In the genomic region with DNA sequence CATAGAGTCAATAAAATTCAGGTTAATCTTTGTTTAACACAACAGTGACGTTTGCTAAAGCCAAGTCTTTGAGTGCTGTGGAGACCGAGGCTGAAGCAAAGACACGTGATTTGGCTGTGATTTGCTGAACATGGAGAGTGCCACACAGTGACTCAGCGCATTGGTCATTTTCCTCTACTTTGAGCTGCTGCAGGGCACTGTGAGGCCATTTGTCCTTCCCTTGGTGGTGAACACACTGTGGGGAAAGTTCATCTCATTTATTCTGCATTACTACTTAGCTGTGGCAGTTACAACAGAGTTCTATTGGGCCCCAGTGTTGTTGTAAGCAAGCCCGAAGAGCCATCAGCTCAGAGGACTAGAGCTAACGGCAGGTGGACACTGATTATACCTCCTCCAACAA, we compare ENCODE assay signal across 21 mouse cellular contexts.
DNase-seq lines count a peak whose midpoint lies in the region; ATAC-seq and TF ChIP-seq lines count a peak whose summit lies in the region.
"Had no signal": no experiment of that assay in that cellular context is flagged by ENCODE, and none has a peak within 500 bp of the region (broad histone marks: within the 10 kb centered on the region; RNA-seq: fewer than 3 reads in every experiment).

No protein-coding gene starts in this region.

- no peak overlapping the region for H3ac ChIP-seq in myocyte (ENCODE audit: control insufficient read depth, insufficient read length)

- TF ChIP-seq CTCF in intestine, postnatal 0 days (IDR thresholded peaks at IDR 0.05; ENCODE audit: low read depth): no peak

- H3K9me3 ChIP-seq in intestine, postnatal 0 days (ENCODE audit: control insufficient read depth): no peaks in the 10 kb centered on the region
- H3K9me3 ChIP-seq in intestine, embryonic 16.5 days (ENCODE audit: control insufficient read depth, low read length): no peaks in the 10 kb centered on the region
- H3K9me3 ChIP-seq: hindbrain, embryonic 10.5 days had no signal

- H3K27ac ChIP-seq in intestine, postnatal 0 days (ENCODE audit: low read depth, low read length): no peak overlapping the region
- no peak overlapping the region for H3K27ac ChIP-seq in intestine, embryonic 16.5 days (ENCODE audit: low read length)
- H3K27ac ChIP-seq: hindbrain, embryonic 10.5 days; hindbrain, postnatal 0 days; kidney, postnatal 0 days had no signal

- H3K36me3 ChIP-seq in intestine, postnatal 0 days (ENCODE audit: control insufficient read depth, insufficient read depth): no peaks in the 10 kb centered on the region
- no peaks in the 10 kb centered on the region for H3K36me3 ChIP-seq in intestine, embryonic 16.5 days (ENCODE audit: control insufficient read depth, insufficient read depth, low read length)
- H3K36me3 ChIP-seq in myocyte (ENCODE audit: control insufficient read depth, insufficient read depth): no peaks in the 10 kb centered on the region
- H3K36me3 ChIP-seq: hindbrain, embryonic 10.5 days had no signal

- H3K79me2 ChIP-seq in myocyte (ENCODE audit: control insufficient read depth, insufficient read depth): no peaks in the 10 kb centered on the region

- H3K27me3 ChIP-seq in intestine, postnatal 0 days (replicated peaks; ENCODE audit: control insufficient read depth, insufficient read depth, low read length): no peaks in the 10 kb centered on the region
- H3K27me3 ChIP-seq in intestine, embryonic 16.5 days (replicated peaks; ENCODE audit: control insufficient read depth, insufficient read depth, low read length): no peaks in the 10 kb centered on the region
- H3K27me3 ChIP-seq in myocyte (ENCODE audit: control insufficient read depth, insufficient read depth, insufficient read length): no peaks in the 10 kb centered on the region
- H3K27me3 ChIP-seq: Patski had no signal

- no peak overlapping the region for H3K4me2 ChIP-seq in intestine, postnatal 0 days (replicated peaks; ENCODE audit: low read depth)
- H3K4me2 ChIP-seq in intestine, embryonic 16.5 days (ENCODE audit: low read depth, low read length): no peak overlapping the region
- no peak overlapping the region for H3K4me2 ChIP-seq in myocyte (ENCODE audit: low read depth)

- DNase-seq in 416B (ENCODE audit: low read depth): peak; percentile 41
- DNase-seq in adrenal gland, adult 2 months: peak; percentile 76
- DNase-seq in frontal cortex, adult 2 months (ENCODE audit: extremely low spot score in 1 of 2, low spot score in 1 of 2): no peak
- DNase-seq in urinary bladder, postnatal 25 days (ENCODE audit: low spot score): no peak
- DNase-seq: gastrocnemius, postnatal 36 days; kidney, adult 18-20 months; left cerebral cortex, postnatal 4 days; liver; lung, postnatal 10 days; right cerebral cortex, postnatal 4 days; thymus, postnatal 14 days had no signal

- no peak overlapping the region for H3K4me3 ChIP-seq in intestine, postnatal 0 days (ENCODE audit: low read depth, low read length)
- H3K4me3 ChIP-seq in intestine, embryonic 16.5 days (ENCODE audit: low read length): no peak overlapping the region
- no peak overlapping the region for H3K4me3 ChIP-seq in myocyte
- H3K4me3 ChIP-seq: hindbrain, embryonic 10.5 days; left cerebral cortex, adult 2 months had no signal

- H3K9ac ChIP-seq in intestine, postnatal 0 days (ENCODE audit: low read depth, low read length): no peak overlapping the region
- H3K9ac ChIP-seq in intestine, embryonic 16.5 days (ENCODE audit: low read depth, low read length): no peak overlapping the region

- WGBS in intestine, postnatal 0 days: 59% methylated on average over 6 of the region's 6 CpGs
- WGBS in intestine, embryonic 16.5 days: 73% methylated on average over 6 of the region's 6 CpGs

- TF ChIP-seq POLR2A in myocyte (IDR thresholded peaks at IDR 0.05; ENCODE audit: insufficient read length, low read depth): no peak

- ATAC-seq in intestine, postnatal 0 days: peak; percentile 43; the same call in 1 of the 2 replicates
- no peak for ATAC-seq in intestine, embryonic 16.5 days
- ATAC-seq: activated CD4-positive, CD25-positive, alpha-beta regulatory T cell, adult 4 months; forebrain, embryonic 14.5 days; hindbrain, postnatal 0 days; Patski had no signal

- no peaks in the 10 kb centered on the region for H3K4me1 ChIP-seq in intestine, postnatal 0 days (replicated peaks; ENCODE audit: control insufficient read depth, insufficient read depth, low read length)
- H3K4me1 ChIP-seq in intestine, embryonic 16.5 days (ENCODE audit: control insufficient read depth, insufficient read depth, low read length): no peaks in the 10 kb centered on the region
- H3K4me1 ChIP-seq: hindbrain, embryonic 10.5 days had no signal

TF ChIP-seq in myocyte, 11 proteins besides CTCF, POLR2A, EP300 and RAD21:
- no peak for TF ChIP-seq SRF (IDR thresholded peaks at IDR 0.05; ENCODE audit: control insufficient read depth, insufficient read length, low read depth)
- peak; percentile 31 for TF ChIP-seq USF1 (IDR thresholded peaks at IDR 0.05; ENCODE audit: low read depth)
TF ChIP-seq in myocyte: peak in this region for 1.

Comparison
In these comparisons a context has a peak if more than half of its experiments do, and no peak if none do; other contexts are left out.
1. DNase-seq: peak in 416B (single experiment) and adrenal gland, adult 2 months (single experiment); none in frontal cortex, adult 2 months (0 of 2) and urinary bladder, postnatal 25 days (single experiment).